Comparison of ENCODE assay signal across 8 mouse cellular contexts in genomic region chr11:80809993-80810821, GRCm38 (mm10). TPM values are rescaled to one million over a fixed set of nuclear protein-coding genes. Genes with fewer than 3 reads are reported as not detected.
A peak's percentile ranks its signal among the peaks of the same experiment; 100 is the strongest.
DNase-seq lines count a peak whose midpoint lies in the region; ATAC-seq and TF ChIP-seq lines count a peak whose summit lies in the region.

TSS of gene Tmem98 (plus strand) at chr11:80810175.

- no peaks in the 10 kb centered on the region for H3K36me3 ChIP-seq in hindbrain, postnatal 0 days (ENCODE audit: insufficient read depth, low read length)
- no peaks in the 10 kb centered on the region for H3K36me3 ChIP-seq in liver, embryonic 11.5 days (ENCODE audit: control insufficient read depth, insufficient read depth, low read length)
- peaks cover 9% of the 10 kb centered on the region; the same call in 1 of the 2 replicates for H3K36me3 ChIP-seq in neural tube, embryonic 13.5 days

- peaks cover 5% of the 10 kb centered on the region for H3K4me1 ChIP-seq in hindbrain, postnatal 0 days (ENCODE audit: insufficient read depth, low read length)
- peaks cover 11% of the 10 kb centered on the region for H3K4me1 ChIP-seq in liver, embryonic 11.5 days (replicated peaks; ENCODE audit: control insufficient read depth, insufficient read depth, low read length)
- H3K4me1 ChIP-seq in neural tube, embryonic 13.5 days (replicated peaks) = peaks cover 20% of the 10 kb centered on the region

- H3K9ac ChIP-seq in hindbrain, postnatal 0 days (replicated peaks; ENCODE audit: low read length) = peak within 1 kb of the TSS; percentile 55
- peak within 1 kb of the TSS; percentile 70 for H3K9ac ChIP-seq in liver, embryonic 11.5 days (ENCODE audit: low read depth, low read length)
- H3K9ac ChIP-seq in neural tube, embryonic 13.5 days = peak within 1 kb of the TSS; percentile 83

- DNase-seq in left cerebral cortex, adult 2 months (ENCODE audit: extremely low spot score in 1 of 2, low spot score in 2 of 2) = peak in 1 of 2 experiments; percentile 31
- DNase-seq in left cerebral cortex, postnatal 14 days (ENCODE audit: low spot score in 2 of 2) = no peak
- peak; percentile 6 to 11 for DNase-seq in cerebellum, adult 18-20 months
- DNase-seq in gastrocnemius, postnatal 25 days = peak; percentile 29
- peak; percentile 15 for DNase-seq in hindbrain, postnatal 0 days (ENCODE audit: low spot score)
- peak; percentile 69 for DNase-seq in liver, embryonic 11.5 days (ENCODE audit: low spot score)
- DNase-seq in thymus, postnatal 36 days = no peak

- intact Hi-C loops in left cerebral cortex, adult 2 months (cut with DNase I) = no loop called here
- intact Hi-C loops in left cerebral cortex, postnatal 14 days (cut with DNase I) = no loop called here

- peak within 1 kb of the TSS; percentile 44 for H3K4me3 ChIP-seq in left cerebral cortex, adult 2 months
- peak within 1 kb of the TSS; percentile 50 for H3K4me3 ChIP-seq in hindbrain, postnatal 0 days (ENCODE audit: low read length)
- peak within 1 kb of the TSS; percentile 61 for H3K4me3 ChIP-seq in liver, embryonic 11.5 days (ENCODE audit: low read depth, low read length)
- peak within 1 kb of the TSS; percentile 55 for H3K4me3 ChIP-seq in neural tube, embryonic 13.5 days

- no peaks in the 10 kb centered on the region for H3K9me3 ChIP-seq in hindbrain, postnatal 0 days (ENCODE audit: low read length)
- no peaks in the 10 kb centered on the region for H3K9me3 ChIP-seq in liver, embryonic 11.5 days (ENCODE audit: control insufficient read depth, low read length)
- no peaks in the 10 kb centered on the region for H3K9me3 ChIP-seq in neural tube, embryonic 13.5 days

- no peak for TF ChIP-seq CTCF in left cerebral cortex, adult 2 months (IDR thresholded peaks at IDR 0.05)
- TF ChIP-seq CTCF in hindbrain, postnatal 0 days (IDR thresholded peaks at IDR 0.05; ENCODE audit: low read depth) = no peak

- H3K4me2 ChIP-seq in hindbrain, postnatal 0 days (ENCODE audit: low read depth, low read length) = peak within 1 kb of the TSS; percentile 94
- peak within 1 kb of the TSS; percentile 72 for H3K4me2 ChIP-seq in liver, embryonic 11.5 days
- peak within 1 kb of the TSS; percentile 94 for H3K4me2 ChIP-seq in neural tube, embryonic 13.5 days

- peak within 1 kb of the TSS; percentile 53 for H3K27ac ChIP-seq in left cerebral cortex, adult 2 months
- no peak within 1 kb of the TSS for H3K27ac ChIP-seq in hindbrain, postnatal 0 days
- peak within 1 kb of the TSS; percentile 65 for H3K27ac ChIP-seq in liver, embryonic 11.5 days (ENCODE audit: low read depth, low read length)
- 0 out of 2 replicates have a peak within 1 kb of the TSS, but pooled peaks have one; percentile 53 for H3K27ac ChIP-seq in neural tube, embryonic 13.5 days (replicated peaks)

- WGBS in hindbrain, postnatal 0 days = 2% methylated on average over 46 of the region's 54 CpGs
- WGBS in liver, embryonic 11.5 days = 3% methylated on average over 54 of the region's 54 CpGs
- WGBS in neural tube, embryonic 13.5 days = 1% methylated on average over 54 of the region's 54 CpGs

- peak; percentile 61; the same call in 1 of the 2 replicates for ATAC-seq in hindbrain, postnatal 0 days
- peak; percentile 67 for ATAC-seq in liver, embryonic 11.5 days (replicated peaks; ENCODE audit: low FRiP score)
- peak; percentile 78 for ATAC-seq in neural tube, embryonic 13.5 days (ENCODE audit: low read depth)

- no peaks in the 10 kb centered on the region for H3K27me3 ChIP-seq in hindbrain, postnatal 0 days (ENCODE audit: insufficient read depth, low read length)
- peaks cover 37% of the 10 kb centered on the region for H3K27me3 ChIP-seq in liver, embryonic 11.5 days (replicated peaks; ENCODE audit: control insufficient read depth, insufficient read depth, low read length)
- H3K27me3 ChIP-seq in neural tube, embryonic 13.5 days = no peaks in the 10 kb centered on the region; the same call in 1 of the 2 replicates

RNA-seq across cellular contexts. Expression of gene Tmem98, which starts in this region (rescaled TPM):
- total RNA-seq in left cerebral cortex, adult 2 months (2021) = 1 to 10 TPM; 4.8 to 5.8 TPM
- total RNA-seq in left cerebral cortex, postnatal 14 days (2021) = 1 to 10 TPM; 5.2 to 6.8 TPM
- total RNA-seq in gastrocnemius, postnatal 25 days (2021) = 1 to 10 TPM; 2.5 TPM
- total RNA-seq in hindbrain, postnatal 0 days (2014; rRNA removed) = 19.8 and 23.0 TPM in 2 replicates
- polyA plus RNA-seq in hindbrain, postnatal 0 days (2015; fragmentation: Nextera tagmentation; extraction: Ambion mirVana) = 20.0 and 20.6 TPM in 2 replicates
- 49.0 and 52.3 TPM in 2 replicates for polyA plus RNA-seq in liver, embryonic 11.5 days (2014; fragmentation: Nextera tagmentation; extraction: Ambion mirVana)
- 29.3 and 34.8 TPM in 2 replicates for polyA plus RNA-seq in neural tube, embryonic 13.5 days (2015; fragmentation: Nextera tagmentation; extraction: Ambion mirVana)

Comparison
In these comparisons a context has a peak if more than half of its experiments do, and no peak if none do; other contexts are left out.
1. DNase-seq: peak in cerebellum, adult 18-20 months (2 of 2), gastrocnemius, postnatal 25 days (single experiment), hindbrain, postnatal 0 days (single experiment) and liver, embryonic 11.5 days (single experiment); none in left cerebral cortex, postnatal 14 days (0 of 2) and thymus, postnatal 36 days (0 of 2).
2. Peak in every context shown above with its lines, with median percentiles within 50 percentile points of each other: H3K4me3 ChIP-seq, ATAC-seq, H3K4me2 ChIP-seq and H3K9ac ChIP-seq.